Mouse (Mus musculus): ENCODE measurements around the gene Pagr1b. TPM values are rescaled to one million over a fixed set of nuclear protein-coding genes. Genes with fewer than 3 reads are reported as not detected.
A peak's percentile ranks its signal among the peaks of the same experiment; 100 is the strongest.

The Pagr1b gene
- polyA plus RNA-seq, 1 experiment from 2014 or later: 0.38 TPM

DNA sequence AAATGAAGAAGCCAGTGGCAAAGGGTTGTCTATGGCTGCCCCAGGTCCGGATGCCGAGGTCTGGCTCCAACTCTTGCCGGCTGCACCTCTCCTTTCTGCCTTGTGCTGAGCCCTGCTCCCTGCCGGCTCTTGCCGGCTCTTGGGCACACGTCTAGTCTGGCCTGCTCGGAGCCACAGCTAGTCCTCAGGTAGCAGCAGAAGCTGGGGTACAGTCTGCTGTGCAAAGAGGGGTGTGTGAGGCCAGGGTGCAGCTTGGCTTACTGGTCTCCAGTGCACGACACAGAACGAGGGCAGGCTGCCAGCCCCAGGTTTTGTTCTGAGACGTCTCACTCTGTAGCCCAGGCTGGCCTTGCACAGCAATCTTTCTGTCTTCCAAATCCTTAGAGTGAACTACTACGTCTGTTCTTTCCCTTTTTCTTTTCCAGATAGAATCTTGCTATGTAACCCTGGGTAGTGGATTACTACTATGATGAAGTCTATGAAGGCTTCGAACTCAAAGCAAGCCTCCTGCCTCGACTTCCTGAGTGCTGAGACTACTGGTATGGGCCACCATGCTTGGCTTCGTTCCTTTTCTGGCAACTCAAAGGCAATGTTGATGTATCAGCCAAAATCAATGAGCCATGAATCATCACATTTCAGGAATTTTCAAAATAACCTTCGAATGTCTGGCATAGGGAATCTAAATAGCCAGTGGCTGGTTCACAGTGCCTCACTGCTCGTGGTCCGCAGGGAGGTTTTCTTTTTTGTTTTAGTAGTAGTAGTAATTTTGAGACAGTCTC, 6.8 kb downstream of the Pagr1b start:
- Histone ChIP-seq H3K9me3 (ENCODE audit: control insufficient read depth, low read length) (no peaks in the 10 kb centered on the region), H3K36me3 (ENCODE audit: control insufficient read depth, insufficient read depth, low read length) (peaks cover 10% of the 10 kb centered on the region; the same call in 1 of the 2 replicates), H3K4me2 (replicated peaks; ENCODE audit: low read depth, low read length) (no peak overlapping the region), H3K4me3 (ENCODE audit: low read length) (no peak overlapping the region), H3K4me1 (ENCODE audit: control insufficient read depth, insufficient read depth, low read length) (peaks cover 12% of the 10 kb centered on the region), H3K9ac (ENCODE audit: low read depth, low read length) (no peak overlapping the region), H3K27ac (ENCODE audit: low read depth, low read length) (peak overlapping the region; percentile 77; the same call in 1 of the 2 replicates), H3K27me3 (ENCODE audit: control insufficient read depth, insufficient read depth, low read length) (no peaks in the 10 kb centered on the region)
- ATAC-seq (ENCODE audit: low FRiP score, low TSS enrichment): no peak
- 76% methylated on average over 17 of the region's 17 CpGs for WGBS

DNA sequence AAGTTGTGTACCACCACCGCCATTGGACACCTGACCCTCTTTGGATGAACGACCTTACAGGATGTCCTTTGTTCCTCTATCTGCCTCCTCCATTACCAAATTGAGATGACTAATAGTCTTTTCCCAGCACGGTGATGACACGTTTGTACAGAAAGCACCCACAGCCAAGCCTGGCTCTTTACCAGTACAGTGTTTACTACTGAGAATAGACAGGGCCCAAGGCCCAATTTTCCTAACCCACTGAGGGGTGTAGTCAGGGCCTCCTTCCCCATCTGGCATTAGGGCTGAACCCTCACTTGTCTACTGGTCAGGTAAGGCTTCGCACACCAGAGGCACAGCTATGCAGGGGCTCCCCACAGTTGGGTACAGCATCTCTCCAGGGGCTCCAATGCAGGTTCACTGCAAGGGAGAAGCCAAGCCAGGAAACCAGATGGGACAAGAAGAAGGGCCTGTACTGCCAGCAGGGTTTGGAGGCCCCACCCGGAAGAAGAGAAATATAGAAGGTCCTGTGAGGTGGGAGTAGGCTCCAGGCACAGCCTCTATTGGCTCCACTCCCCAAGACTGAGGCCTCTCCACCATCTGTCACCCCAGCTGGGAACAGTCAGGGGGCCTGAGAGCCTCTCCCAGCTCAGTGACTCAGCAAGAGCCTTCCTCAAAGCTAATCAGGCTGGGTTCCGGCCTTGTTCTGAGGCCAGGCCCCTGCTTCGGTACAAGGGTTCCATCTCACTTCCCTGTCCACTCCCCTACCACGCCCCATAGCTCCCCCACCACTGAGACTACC, 7.9 kb downstream of the Pagr1b start:
- peak; percentile 83 for ATAC-seq (ENCODE audit: low FRiP score, low TSS enrichment)
- Histone ChIP-seq H3K4me2 (replicated peaks; ENCODE audit: low read depth, low read length) (no peak overlapping the region), H3K27ac (ENCODE audit: low read depth, low read length) (peak overlapping the region; percentile 77; the same call in 1 of the 2 replicates), H3K36me3 (ENCODE audit: control insufficient read depth, insufficient read depth, low read length) (peaks cover 10% of the 10 kb centered on the region; the same call in 1 of the 2 replicates), H3K4me1 (ENCODE audit: control insufficient read depth, insufficient read depth, low read length) (peaks cover 9% of the 10 kb centered on the region), H3K9ac (ENCODE audit: low read depth, low read length) (peak overlapping the region; percentile 45), H3K9me3 (ENCODE audit: control insufficient read depth, low read length) (no peaks in the 10 kb centered on the region), H3K4me3 (ENCODE audit: low read length) (no peak overlapping the region), H3K27me3 (ENCODE audit: control insufficient read depth, insufficient read depth, low read length) (no peaks in the 10 kb centered on the region)
- WGBS: 46% methylated on average over 8 of the region's 9 CpGs

DNA sequence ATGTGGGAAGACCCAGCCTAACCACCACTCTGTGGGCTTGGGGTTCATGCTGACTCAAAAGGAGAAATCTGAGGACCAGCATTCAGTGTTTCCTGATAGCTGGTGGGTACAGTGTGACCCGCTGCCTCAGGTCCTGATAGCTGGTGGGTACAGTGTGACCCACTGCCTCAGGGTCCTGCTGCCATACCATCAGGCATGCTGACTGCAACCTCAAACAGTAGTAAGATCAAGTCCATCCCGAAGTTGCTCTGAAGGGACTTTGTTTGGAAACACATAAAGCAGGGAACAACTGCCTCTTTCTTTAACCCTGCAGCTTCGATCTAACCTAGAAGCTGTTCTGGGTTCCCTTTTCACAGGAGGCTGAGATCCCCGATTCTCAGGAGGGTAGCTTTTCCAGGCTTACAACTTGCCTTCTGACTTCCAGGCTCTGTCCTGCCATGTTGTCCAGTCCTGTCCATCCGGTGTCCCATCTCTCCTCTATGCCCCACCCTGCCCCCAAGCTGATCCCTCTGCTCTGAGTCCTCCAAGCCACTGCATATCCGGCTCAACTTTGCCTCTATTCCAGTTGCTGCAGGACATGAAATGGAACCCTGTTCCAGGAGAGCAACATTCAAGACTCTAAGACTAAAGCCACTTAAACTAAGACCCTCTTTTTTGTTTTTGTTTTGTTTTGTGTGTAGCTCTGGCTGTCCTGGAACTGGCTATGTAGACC, 8.8 kb downstream of the Pagr1b start:
- H3K27me3 ChIP-seq (ENCODE audit: control insufficient read depth, insufficient read depth, low read length): no peaks in the 10 kb centered on the region
- no peak overlapping the region for H3K4me2 ChIP-seq (replicated peaks; ENCODE audit: low read depth, low read length)
- peaks cover 4% of the 10 kb centered on the region; the same call in 1 of the 2 replicates for H3K36me3 ChIP-seq (ENCODE audit: control insufficient read depth, insufficient read depth, low read length)
- no peak overlapping the region for H3K27ac ChIP-seq (ENCODE audit: low read depth, low read length)
- H3K9ac ChIP-seq (ENCODE audit: low read depth, low read length): no peak overlapping the region
- WGBS: 86% methylated on average over 6 of the region's 6 CpGs
- no peak for ATAC-seq (ENCODE audit: low FRiP score, low TSS enrichment)
- no peaks in the 10 kb centered on the region for H3K9me3 ChIP-seq (ENCODE audit: control insufficient read depth, low read length)
- peaks cover 9% of the 10 kb centered on the region for H3K4me1 ChIP-seq (ENCODE audit: control insufficient read depth, insufficient read depth, low read length)
- H3K4me3 ChIP-seq (ENCODE audit: low read length): no peak overlapping the region

DNA sequence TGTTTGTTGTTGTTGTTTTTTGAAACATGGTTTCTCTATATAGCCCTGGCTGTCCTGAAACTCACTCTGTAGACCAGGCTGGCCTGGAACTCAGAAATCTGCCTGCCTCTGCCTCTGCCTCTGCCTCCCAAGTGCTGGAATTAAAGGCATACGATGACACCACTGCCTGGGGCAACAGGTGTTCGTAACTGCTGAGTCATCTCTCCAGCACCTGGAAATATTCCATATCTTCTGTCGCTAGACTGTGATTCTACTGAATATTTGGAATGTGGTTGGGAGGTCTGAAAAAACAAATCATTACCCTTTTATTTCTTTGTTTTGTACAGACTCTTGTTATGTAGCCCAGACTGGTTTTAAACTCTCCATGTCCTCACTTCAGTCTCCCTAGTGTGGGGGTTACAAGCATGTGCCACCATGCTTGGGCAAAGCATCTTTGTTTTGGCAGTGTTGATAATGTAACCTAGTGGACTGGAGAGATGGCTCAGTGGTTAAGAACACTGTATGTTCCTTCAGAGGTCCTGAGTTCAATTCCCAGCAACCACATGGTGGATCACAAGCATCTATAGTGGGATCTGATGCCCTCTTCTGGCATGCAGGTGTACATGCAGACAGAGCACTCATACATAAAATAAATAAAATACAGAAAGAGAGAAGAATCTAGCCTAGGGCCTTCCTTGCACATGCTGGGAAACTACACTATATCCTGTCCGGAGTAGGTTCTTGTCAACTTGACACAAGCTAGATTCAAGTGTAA, 12.0 kb downstream of the Pagr1b start:
- Histone ChIP-seq H3K9me3 (ENCODE audit: control insufficient read depth, low read length) (no peaks in the 10 kb centered on the region), H3K36me3 (ENCODE audit: control insufficient read depth, insufficient read depth, low read length) (no peaks in the 10 kb centered on the region), H3K4me3 (ENCODE audit: low read length) (no peak overlapping the region), H3K27me3 (ENCODE audit: control insufficient read depth, insufficient read depth, low read length) (no peaks in the 10 kb centered on the region), H3K4me2 (replicated peaks; ENCODE audit: low read depth, low read length) (no peak overlapping the region), H3K27ac (ENCODE audit: low read depth, low read length) (no peak overlapping the region), H3K9ac (ENCODE audit: low read depth, low read length) (no peak overlapping the region), H3K4me1 (ENCODE audit: control insufficient read depth, insufficient read depth, low read length) (peaks cover 4% of the 10 kb centered on the region)
- ATAC-seq (ENCODE audit: low FRiP score, low TSS enrichment): no peak
- WGBS: 88% methylated on average over 4 of the region's 4 CpGs

DNA sequence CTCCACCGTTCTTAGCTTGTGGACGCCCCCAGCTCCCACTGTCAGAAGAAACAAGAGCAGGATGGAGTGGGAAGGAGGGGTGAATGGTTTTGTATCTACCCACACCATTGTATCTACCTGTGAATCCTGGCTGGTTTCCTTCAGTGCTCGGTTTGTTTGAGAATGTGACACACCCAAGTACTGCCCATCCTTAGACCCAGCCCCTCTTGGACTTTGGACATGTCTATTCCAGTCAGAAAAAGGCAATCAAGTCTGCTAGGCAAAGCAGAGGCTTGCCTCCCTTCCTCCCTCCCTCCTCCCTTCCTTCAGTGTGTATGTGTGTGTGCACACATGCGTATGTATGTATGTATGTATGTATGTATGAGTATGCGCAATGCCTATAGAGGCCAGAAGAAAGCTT, 12.7 kb downstream of the Pagr1b start:
- WGBS: 87% methylated on average over 5 of the region's 5 CpGs
- no peak overlapping the region for H3K27ac ChIP-seq (ENCODE audit: low read depth, low read length)
- no peaks in the 10 kb centered on the region for H3K9me3 ChIP-seq (ENCODE audit: control insufficient read depth, low read length)
- H3K4me1 ChIP-seq (ENCODE audit: control insufficient read depth, insufficient read depth, low read length): peaks cover 4% of the 10 kb centered on the region
- H3K4me2 ChIP-seq (replicated peaks; ENCODE audit: low read depth, low read length): no peak overlapping the region
- H3K27me3 ChIP-seq (ENCODE audit: control insufficient read depth, insufficient read depth, low read length): no peaks in the 10 kb centered on the region
- ATAC-seq (ENCODE audit: low FRiP score, low TSS enrichment): no peak
- H3K4me3 ChIP-seq (ENCODE audit: low read length): no peak overlapping the region
- H3K9ac ChIP-seq (ENCODE audit: low read depth, low read length): no peak overlapping the region
- H3K36me3 ChIP-seq (ENCODE audit: control insufficient read depth, insufficient read depth, low read length): no peaks in the 10 kb centered on the region

DNA sequence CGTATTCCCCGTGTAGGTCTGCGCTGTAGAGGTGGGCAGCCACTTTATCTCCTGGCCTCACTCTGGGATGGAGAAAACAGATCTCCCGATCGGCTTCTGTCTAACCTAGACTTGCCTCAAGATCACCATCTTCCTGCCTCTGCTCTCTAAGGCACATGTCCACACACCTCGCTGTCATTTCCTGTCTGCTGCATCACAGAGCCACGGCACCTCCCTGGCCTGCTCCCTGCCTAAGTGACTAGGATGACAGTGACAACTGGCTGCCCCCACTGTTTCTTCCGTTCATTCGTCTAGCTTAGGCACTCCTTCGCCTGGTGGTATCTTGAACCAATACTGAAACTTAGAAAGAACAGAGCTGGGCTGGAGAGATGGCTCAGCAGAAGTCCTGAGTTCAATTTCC, 16.7 kb downstream of the Pagr1b start:
- Histone ChIP-seq H3K27ac (ENCODE audit: low read depth, low read length) (no peak overlapping the region), H3K9ac (ENCODE audit: low read depth, low read length) (no peak overlapping the region), H3K36me3 (ENCODE audit: control insufficient read depth, insufficient read depth, low read length) (no peaks in the 10 kb centered on the region), H3K27me3 (ENCODE audit: control insufficient read depth, insufficient read depth, low read length) (no peaks in the 10 kb centered on the region), H3K4me2 (replicated peaks; ENCODE audit: low read depth, low read length) (no peak overlapping the region), H3K4me3 (ENCODE audit: low read length) (no peak overlapping the region), H3K4me1 (ENCODE audit: control insufficient read depth, insufficient read depth, low read length) (no peaks in the 10 kb centered on the region), H3K9me3 (ENCODE audit: control insufficient read depth, low read length) (no peaks in the 10 kb centered on the region)
- WGBS: 73% methylated on average over 10 of the region's 10 CpGs
- ATAC-seq (ENCODE audit: low FRiP score, low TSS enrichment): no peak

DNA sequence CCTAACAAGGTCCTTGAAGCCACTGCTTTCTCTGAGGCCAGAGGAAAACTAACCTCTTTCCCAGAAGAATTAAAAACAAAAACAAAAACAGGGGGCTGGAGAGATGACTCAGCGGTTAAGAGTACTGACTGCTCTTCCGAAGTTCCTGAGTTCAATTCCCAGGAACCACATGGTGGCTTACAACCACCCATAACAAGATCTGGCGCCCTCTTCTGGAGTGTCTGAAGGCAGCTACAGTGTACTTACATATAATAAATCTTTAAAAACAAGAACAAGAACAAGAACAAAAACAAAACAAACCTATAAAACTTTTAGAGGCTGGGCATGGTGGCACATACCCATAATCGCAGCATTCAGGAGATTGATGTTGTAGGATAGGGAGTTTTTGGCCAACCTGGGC, 19.8 kb downstream of the Pagr1b start:
- 86% methylated on average over 4 of the region's 4 CpGs for WGBS
- no peaks in the 10 kb centered on the region for H3K4me1 ChIP-seq (ENCODE audit: control insufficient read depth, insufficient read depth, low read length)
- no peaks in the 10 kb centered on the region for H3K27me3 ChIP-seq (ENCODE audit: control insufficient read depth, insufficient read depth, low read length)
- no peaks in the 10 kb centered on the region for H3K9me3 ChIP-seq (ENCODE audit: control insufficient read depth, low read length)
- H3K36me3 ChIP-seq (ENCODE audit: control insufficient read depth, insufficient read depth, low read length): no peaks in the 10 kb centered on the region
- H3K4me3 ChIP-seq (ENCODE audit: low read length): no peak overlapping the region
- ATAC-seq (ENCODE audit: low FRiP score, low TSS enrichment): no peak
- H3K27ac ChIP-seq (ENCODE audit: low read depth, low read length): no peak overlapping the region
- H3K4me2 ChIP-seq (replicated peaks; ENCODE audit: low read depth, low read length): no peak overlapping the region
- no peak overlapping the region for H3K9ac ChIP-seq (ENCODE audit: low read depth, low read length)

DNA sequence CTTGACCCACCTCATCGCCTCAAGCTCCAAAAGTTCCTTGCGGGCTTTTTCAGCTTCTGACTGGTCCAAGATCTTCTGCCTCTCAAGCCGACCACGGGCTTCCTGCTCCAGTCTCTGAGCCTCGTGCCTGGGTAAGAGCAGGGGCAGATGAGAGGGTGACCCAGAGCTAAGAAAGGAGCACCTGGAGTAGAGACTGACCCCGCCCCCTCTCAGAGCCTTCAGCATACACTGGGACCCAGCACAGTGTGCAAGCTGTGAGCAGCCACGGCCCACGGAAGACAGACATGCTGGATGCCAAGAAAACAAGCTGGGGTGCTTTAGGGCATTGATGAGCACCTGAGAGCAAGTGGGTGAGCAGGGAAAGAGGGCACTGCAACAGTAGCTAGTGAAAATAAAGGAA, 27.5 kb downstream of the Pagr1b start:
- Histone ChIP-seq H3K4me1 (ENCODE audit: control insufficient read depth, insufficient read depth, low read length) (no peaks in the 10 kb centered on the region), H3K4me3 (ENCODE audit: low read length) (no peak overlapping the region), H3K36me3 (ENCODE audit: control insufficient read depth, insufficient read depth, low read length) (no peaks in the 10 kb centered on the region), H3K4me2 (replicated peaks; ENCODE audit: low read depth, low read length) (no peak overlapping the region), H3K9ac (ENCODE audit: low read depth, low read length) (no peak overlapping the region), H3K27ac (ENCODE audit: low read depth, low read length) (no peak overlapping the region), H3K27me3 (ENCODE audit: control insufficient read depth, insufficient read depth, low read length) (no peaks in the 10 kb centered on the region), H3K9me3 (ENCODE audit: control insufficient read depth, low read length) (no peaks in the 10 kb centered on the region)
- ATAC-seq (ENCODE audit: low FRiP score, low TSS enrichment): no peak
- 73% methylated on average over 8 of the region's 8 CpGs for whole genome bisulfite sequencing

All from kidney, embryonic 14.5 days (tissue).